Mouse (Mus musculus) heart, postnatal 4 days (tissue): Measurements from ENCODE around the gene Tecr. TPM values are rescaled to one million over a fixed set of nuclear protein-coding genes. Genes with fewer than 3 reads are reported as not detected.

ENCODE experiments used
- DNase-seq: peaks from one replicate; pipeline ENCODE4 v3.0.0; 2021
- total RNA-seq, 2 experiments: library from RNA; stranded (reverse); gene quantifications; 2 replicates each; pipeline ENCODE4 v1.2.3; 2021

The Tecr gene
- total RNA-seq, 2 experiments from 2014 or later = 162 to 169 TPM

DNA sequence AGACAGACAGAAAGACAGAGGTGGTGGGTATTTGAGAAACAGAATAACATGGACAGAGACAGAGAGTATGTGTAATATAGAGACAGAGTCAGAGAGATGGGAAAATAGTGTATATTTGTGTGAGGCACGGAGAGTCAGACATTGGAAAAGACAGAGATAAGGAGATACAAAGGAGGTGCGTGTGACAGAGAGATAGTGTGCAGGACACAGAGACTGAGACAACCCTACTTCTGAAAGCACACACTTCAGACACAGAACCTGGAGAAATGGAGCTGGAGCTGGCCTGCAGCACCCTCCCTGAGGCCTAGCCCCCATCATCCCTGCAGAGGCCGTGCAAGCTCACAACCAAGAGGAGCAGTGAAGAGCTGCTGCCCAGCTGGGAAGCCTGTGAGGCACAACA, 45.1 kb downstream of the Tecr start:
- DNase-seq = no peak

DNA sequence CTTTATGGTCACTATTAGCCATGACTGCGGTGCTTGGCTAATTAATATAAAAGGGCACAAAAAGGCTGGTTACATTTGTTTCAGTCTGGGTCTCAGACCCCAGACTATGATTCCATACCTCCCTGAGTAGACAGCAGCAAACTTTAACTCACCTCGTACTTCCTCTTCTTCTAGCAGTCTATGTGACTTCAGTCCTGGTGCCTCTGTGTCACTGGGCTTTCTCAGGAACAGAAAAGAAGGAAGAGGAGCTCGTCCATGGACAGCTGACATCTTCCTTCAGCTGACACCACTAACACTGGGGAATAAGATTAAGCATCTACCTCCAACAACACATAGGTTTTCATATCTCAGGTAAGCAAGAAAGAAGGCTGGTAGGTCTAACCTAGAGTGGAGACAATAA, 72.0 kb downstream of the Tecr start, which contains the start of gene Olfr370:
Gene Olfr370, plus strand, starts transcription at position 45 of the 400 bp plus-strand sequence.
- no peak for DNase-seq

DNA sequence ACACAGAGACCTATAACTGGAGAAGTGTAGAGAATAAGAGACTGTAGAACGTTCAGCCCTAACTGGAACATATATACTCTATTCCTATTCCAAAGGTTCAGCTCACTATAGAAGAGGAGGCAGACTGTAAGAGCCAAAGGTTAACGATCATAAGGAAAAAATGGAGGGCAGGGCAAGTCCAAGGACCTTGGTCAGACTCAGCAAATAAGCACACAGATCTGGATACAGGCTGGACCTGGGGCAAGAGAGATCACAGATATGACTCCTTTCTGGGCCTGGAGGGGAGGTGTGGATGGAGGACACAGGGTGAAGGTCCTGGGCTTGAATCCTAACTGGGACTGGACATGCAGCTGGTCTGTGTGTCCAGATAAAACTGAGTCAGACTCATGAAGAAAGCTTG, 73.0 kb downstream of the Tecr start:
- DNase-seq = no peak

Other genes starting within 250 kb of the Tecr start
- not detected for gene Clgn, start 218.1 kb downstream of the Tecr start, total RNA-seq
- gene Scoc, start 149.6 kb downstream of the Tecr start, total RNA-seq = 10 to 100 TPM; 49.1 to 54.0 TPM
- gene Olfr370, start 72.2 kb downstream of the Tecr start, total RNA-seq = not detected
- 100 to 1,000 TPM; 517 to 525 TPM for gene Ndufb7, start 41.3 kb downstream of the Tecr start, total RNA-seq
- 10 to 100 TPM; 21.3 to 22.8 TPM for gene Dnajb1, start 222 bp upstream of the Tecr start, total RNA-seq
- gene Gipc1, start 44.7 kb upstream of the Tecr start, total RNA-seq = 10 to 100 TPM; 61.9 to 64.2 TPM
- gene Ptger1, start 58.7 kb upstream of the Tecr start, total RNA-seq = 1 to 10 TPM in 1 of 2 experiments, under 1 TPM in 1; 0.33 to 1.1 TPM
- 10 to 100 TPM; 52.7 to 53.4 TPM for gene Pkn1, start 91.2 kb upstream of the Tecr start, total RNA-seq
- gene Ddx39, start 107.2 kb upstream of the Tecr start, total RNA-seq = 10 to 100 TPM; 68.1 to 69.0 TPM
- gene Adgre5, start 133.4 kb upstream of the Tecr start, total RNA-seq = 10 to 100 TPM; 62.8 to 63.4 TPM